Mouse (Mus musculus) C2C12 (cell line): ENCODE results near the gene Cyld.

Experiments used
- CEBPB ChIP-seq: IDR thresholded peaks from one replicate; pipeline ENCODE4 v1.6.1; 2011; ENCODE audit warnings: low read depth, mild to moderate bottlenecking, control low read depth, moderate library complexity
- CTCF ChIP-seq: IDR thresholded peaks from one replicate; pipeline ENCODE4 v1.5.1; 2011; ENCODE audit not compliant: control insufficient read depth, insufficient read depth, insufficient read length
- MAX ChIP-seq: IDR thresholded peaks from one replicate; pipeline ENCODE4 v1.6.1; 2011; ENCODE audit warnings: mild to moderate bottlenecking, control low read depth
- MYOD1 ChIP-seq: IDR thresholded peaks from one replicate; pipeline ENCODE4 v1.6.1; 2011; ENCODE audit warnings: low read depth; ENCODE audit not compliant: control insufficient read depth, insufficient read length

- TF ChIP-seq MAX (no peak), CTCF (peak; percentile 43), MYOD1 (no peak), CEBPB (no peak)
Observed at GRCm38 (mm10) chr8:88755175-88755791, 58.5 kb downstream of the Cyld start.
